Mouse (Mus musculus) stomach, embryonic 16.5 days (tissue): ENCODE measurements around the gene Pitpnc1. TPM values are rescaled to one million over a fixed set of nuclear protein-coding genes. Genes with fewer than 3 reads are reported as not detected.

Experiments
- ATAC-seq: fragments of 200-750 bp; cut with Nextera tagmentation; 2 replicates; pipeline ENCODE4 v1.8.0; 2017; ENCODE audit warnings: moderate number of reproducible peaks, moderate TSS enrichment; ENCODE audit not compliant: insufficient read depth, low FRiP score
- H3K27ac ChIP-seq: fragments of 300-500 bp; sonication (generic); 2 replicates; pipeline ENCODE4 v1.5.1; 2014; ENCODE audit warnings: low read length
- H3K27me3 ChIP-seq: fragments of 300-500 bp; sonication (generic); 2 replicates; pipeline ENCODE4 v1.6.1; 2014; ENCODE audit warnings: low read length, control low read depth, mixed read lengths; ENCODE audit not compliant: control insufficient read depth, insufficient read depth
- H3K36me3 ChIP-seq: fragments of 300-500 bp; sonication (generic); 2 replicates; pipeline ENCODE4 v1.6.1; 2014; ENCODE audit warnings: low read length; ENCODE audit not compliant: control insufficient read depth, insufficient read depth
- H3K4me1 ChIP-seq: fragments of 300-500 bp; sonication (generic); 2 replicates; pipeline ENCODE4 v1.6.1; 2014; ENCODE audit warnings: low read length, control low read depth, mixed read lengths; ENCODE audit not compliant: control insufficient read depth, insufficient read depth
- H3K4me2 ChIP-seq: fragments of 300-500 bp; sonication (generic); 2 replicates; pipeline ENCODE4 v1.6.1; 2014; ENCODE audit warnings: low read depth, low read length, mixed read lengths
- H3K4me3 ChIP-seq: fragments of 300-500 bp; sonication (generic); replicated peaks from 2 replicates; pipeline ENCODE4 v1.5.1; 2014; ENCODE audit warnings: mild to moderate bottlenecking, low read length
- H3K9ac ChIP-seq: fragments of 300-500 bp; sonication (generic); 2 replicates; pipeline ENCODE4 v1.6.1; 2014; ENCODE audit warnings: low read length
- H3K9me3 ChIP-seq: fragments of 300-500 bp; sonication (generic); replicated peaks from 2 replicates; pipeline ENCODE4 v1.6.1; 2016; ENCODE audit warnings: low read length, control low read depth; ENCODE audit not compliant: control insufficient read depth
- WGBS: fragments of 180-500 bp; shearing (Covaris S2); extraction: QIAGEN DNeasy Blood & Tissue Kit; methylation state at CpG from one replicate; pipeline ENCODE4 v1.1.7; 2014; 5-methylcytosine and 5-hydroxymethylcytosine counted together
- polyA plus RNA-seq: library from polyadenylated mRNA; unstranded; fragments of >200 nt; fragmentation: Nextera tagmentation; extraction: Ambion mirVana; gene quantifications from 2 replicates; pipeline ENCODE4 v1.2.1, GENCODE M21; 2015

The Pitpnc1 gene
- polyA plus RNA-seq, 1 experiment from 2014 or later, result 13.9 TPM

DNA sequence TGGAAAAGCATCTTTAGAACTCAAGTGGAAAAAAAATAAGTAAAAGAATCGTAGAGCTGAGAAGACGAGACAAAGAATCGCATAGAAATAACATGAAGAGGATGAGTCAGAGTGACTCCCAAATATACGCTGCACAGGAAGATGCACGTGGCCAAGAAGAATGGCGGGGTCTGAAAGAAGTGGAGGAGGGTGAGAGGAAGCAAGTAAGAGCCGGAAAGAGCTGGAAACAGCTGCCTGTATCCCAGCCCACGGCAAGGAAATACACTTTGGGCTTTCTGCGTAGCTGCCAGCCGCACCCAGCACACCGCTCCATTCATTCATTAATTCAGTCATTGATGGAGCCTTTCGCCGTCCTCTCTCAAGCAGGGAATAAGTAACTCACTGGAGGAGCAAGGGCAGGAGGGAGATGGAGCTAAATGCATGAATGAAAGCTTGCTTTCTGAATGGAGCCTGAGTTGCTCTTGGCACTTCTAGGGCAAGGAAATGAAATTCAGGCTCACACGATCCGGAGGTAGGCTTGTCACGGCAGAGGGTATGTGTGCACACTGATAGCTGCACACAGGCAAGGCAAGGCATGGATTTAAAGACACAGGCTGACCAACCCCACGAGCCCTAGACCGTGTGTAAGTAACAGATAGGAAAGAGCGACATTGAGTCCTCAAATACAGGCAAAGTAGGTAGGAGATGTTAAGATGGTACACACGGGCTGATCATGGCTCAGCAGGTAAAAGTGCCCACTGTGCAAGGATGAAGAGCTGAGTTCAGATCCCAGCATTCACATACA, 160.0 kb downstream of the Pitpnc1 start:
- ATAC-seq, result no peak
- Histone ChIP-seq H3K9me3 (no peaks in the 10 kb centered on the region), H3K9ac (no peak overlapping the region), H3K4me3 (no peak overlapping the region), H3K27ac (no peak overlapping the region), H3K27me3 (no peaks in the 10 kb centered on the region), H3K36me3 (no peaks in the 10 kb centered on the region), H3K4me2 (no peak overlapping the region), H3K4me1 (no peaks in the 10 kb centered on the region)
- 73% methylated on average over 20 of the region's 20 CpGs for WGBS

DNA sequence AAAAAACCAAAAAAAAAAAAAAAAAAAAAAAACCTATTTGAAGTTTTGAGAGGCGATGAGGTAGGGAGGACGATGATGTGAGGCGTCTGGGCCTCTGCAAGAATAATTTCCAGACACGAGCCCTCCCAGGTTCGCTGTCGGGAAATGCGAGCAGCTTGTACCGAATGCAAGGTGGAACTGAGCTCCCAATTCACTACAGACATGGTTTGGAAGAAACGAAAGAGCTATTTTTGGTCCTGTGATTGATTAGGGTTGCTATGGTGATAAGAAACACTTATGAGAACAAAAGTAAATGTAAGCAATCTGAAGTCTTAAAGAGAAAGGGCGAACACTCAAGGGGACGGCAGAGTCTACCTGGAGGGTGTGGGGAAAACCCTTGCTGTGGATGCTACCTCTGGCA, 164.3 kb downstream of the Pitpnc1 start:
- H3K4me2 ChIP-seq, result no peak overlapping the region
- H3K36me3 ChIP-seq, result no peaks in the 10 kb centered on the region
- no peaks in the 10 kb centered on the region for H3K9me3 ChIP-seq
- no peak overlapping the region for H3K27ac ChIP-seq
- 53% methylated on average over 11 of the region's 11 CpGs for WGBS
- H3K27me3 ChIP-seq, result no peaks in the 10 kb centered on the region
- H3K9ac ChIP-seq, result no peak overlapping the region
- ATAC-seq, result no peak
- H3K4me3 ChIP-seq, result no peak overlapping the region
- no peaks in the 10 kb centered on the region for H3K4me1 ChIP-seq

DNA sequence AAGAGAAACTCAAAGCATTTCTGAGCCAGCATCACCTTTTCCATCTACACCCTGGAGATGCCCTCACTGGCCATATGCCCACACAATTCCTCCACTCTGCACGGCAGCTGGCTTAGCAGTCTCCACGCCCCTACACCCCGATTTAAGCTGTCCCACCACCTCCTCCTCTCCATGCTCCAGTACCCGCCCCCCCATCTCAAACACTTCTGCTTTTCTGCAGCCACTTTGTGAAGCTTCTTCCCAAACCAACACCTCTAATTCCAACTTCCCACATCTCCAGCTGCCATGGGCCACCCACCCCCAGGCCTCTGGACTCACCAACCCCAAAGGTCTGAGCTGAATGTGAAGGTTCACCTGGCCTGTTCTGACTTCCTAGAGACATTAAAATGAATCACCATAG, 168.4 kb downstream of the Pitpnc1 start:
- no peak overlapping the region for H3K4me2 ChIP-seq
- H3K36me3 ChIP-seq, result no peaks in the 10 kb centered on the region
- H3K27ac ChIP-seq, result no peak overlapping the region
- H3K27me3 ChIP-seq, result no peaks in the 10 kb centered on the region
- no peaks in the 10 kb centered on the region for H3K9me3 ChIP-seq
- WGBS, result 87% methylated on average over 4 of the region's 4 CpGs
- no peaks in the 10 kb centered on the region for H3K4me1 ChIP-seq
- no peak for ATAC-seq
- H3K4me3 ChIP-seq, result no peak overlapping the region
- H3K9ac ChIP-seq, result no peak overlapping the region

DNA sequence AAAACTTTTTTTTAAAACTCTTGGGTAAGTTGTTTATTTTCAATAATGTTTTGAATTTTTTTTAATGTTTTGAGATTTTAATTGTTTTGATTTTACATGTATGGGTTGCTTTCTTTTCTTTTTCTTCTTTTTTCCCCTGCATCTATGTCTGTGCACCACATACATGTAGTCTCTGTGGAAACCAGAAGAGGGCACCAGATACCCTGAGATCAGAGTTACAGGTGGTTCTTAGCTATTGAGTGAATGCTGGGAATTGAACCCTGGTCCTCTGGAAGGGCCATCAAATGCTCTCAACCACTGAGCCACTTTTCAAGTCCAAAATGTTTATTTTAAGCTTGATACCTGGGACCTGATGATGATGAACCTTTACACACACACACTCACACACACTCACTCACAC, 170.3 kb downstream of the Pitpnc1 start:
- ATAC-seq, result no peak
- Histone ChIP-seq H3K36me3 (no peaks in the 10 kb centered on the region), H3K9ac (no peak overlapping the region), H3K27me3 (no peaks in the 10 kb centered on the region), H3K27ac (no peak overlapping the region), H3K4me3 (no peak overlapping the region), H3K4me2 (no peak overlapping the region), H3K4me1 (no peaks in the 10 kb centered on the region), H3K9me3 (no peaks in the 10 kb centered on the region)

DNA sequence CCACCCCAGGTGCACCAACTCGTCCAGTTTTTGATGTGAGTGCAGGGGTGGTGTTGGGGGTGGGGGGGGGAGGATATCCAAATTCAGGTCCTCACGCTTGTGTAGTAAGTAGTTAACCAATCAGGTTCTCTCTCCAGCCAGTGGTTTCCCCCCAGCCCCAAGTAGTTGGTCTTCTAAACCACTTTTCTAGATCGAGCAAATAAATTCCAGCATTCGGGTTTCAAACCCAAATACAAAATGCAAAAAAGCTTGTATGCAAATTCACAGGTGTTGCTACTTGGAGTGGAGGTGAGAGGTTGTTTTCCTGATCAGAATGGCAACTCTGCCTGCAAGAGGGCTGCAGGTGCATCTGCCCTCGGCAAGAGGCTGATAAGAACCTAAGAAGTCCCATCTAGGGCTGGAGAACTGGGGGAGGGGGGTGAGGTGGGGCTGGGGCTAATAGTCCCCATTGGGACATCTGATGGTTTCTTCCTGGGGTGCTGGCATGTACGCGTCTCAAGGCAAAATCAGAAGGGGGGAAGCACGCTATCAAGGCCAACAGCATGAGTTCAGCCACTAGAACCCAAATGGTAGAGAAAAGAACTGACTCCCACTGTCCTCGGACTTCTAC, 170.9 kb downstream of the Pitpnc1 start:
- 84% methylated on average over 9 of the region's 9 CpGs for WGBS
- Histone ChIP-seq H3K9ac (no peak overlapping the region), H3K27ac (no peak overlapping the region), H3K36me3 (no peaks in the 10 kb centered on the region), H3K27me3 (no peaks in the 10 kb centered on the region), H3K9me3 (no peaks in the 10 kb centered on the region), H3K4me2 (no peak overlapping the region), H3K4me1 (no peaks in the 10 kb centered on the region), H3K4me3 (no peak overlapping the region)
- no peak for ATAC-seq

DNA sequence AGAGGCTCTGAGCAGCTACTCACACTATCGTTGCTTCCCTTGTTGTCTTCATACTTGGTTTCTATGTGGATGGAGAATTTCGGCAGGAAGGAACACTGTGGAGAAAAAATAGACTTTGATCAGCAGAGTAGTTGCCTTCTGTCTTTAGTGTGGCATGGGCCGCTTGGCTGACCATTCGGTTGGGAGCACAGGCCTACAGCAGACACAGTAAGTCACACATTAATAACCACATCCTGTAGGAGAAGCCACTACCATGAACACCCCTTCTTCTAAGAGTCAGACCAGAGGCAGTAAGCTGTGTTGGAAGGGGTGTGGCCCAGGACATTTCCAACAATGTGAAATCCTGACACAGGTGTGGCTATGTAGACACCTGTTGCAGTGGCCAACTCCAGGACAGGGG, 174.3 kb downstream of the Pitpnc1 start:
- Histone ChIP-seq H3K9ac (no peak overlapping the region), H3K4me2 (no peak overlapping the region), H3K36me3 (no peaks in the 10 kb centered on the region), H3K4me3 (no peak overlapping the region), H3K9me3 (no peaks in the 10 kb centered on the region), H3K27ac (no peak overlapping the region), H3K4me1 (no peaks in the 10 kb centered on the region), H3K27me3 (no peaks in the 10 kb centered on the region)
- 91% methylated on average over 4 of the region's 4 CpGs for WGBS
- ATAC-seq, result no peak

DNA sequence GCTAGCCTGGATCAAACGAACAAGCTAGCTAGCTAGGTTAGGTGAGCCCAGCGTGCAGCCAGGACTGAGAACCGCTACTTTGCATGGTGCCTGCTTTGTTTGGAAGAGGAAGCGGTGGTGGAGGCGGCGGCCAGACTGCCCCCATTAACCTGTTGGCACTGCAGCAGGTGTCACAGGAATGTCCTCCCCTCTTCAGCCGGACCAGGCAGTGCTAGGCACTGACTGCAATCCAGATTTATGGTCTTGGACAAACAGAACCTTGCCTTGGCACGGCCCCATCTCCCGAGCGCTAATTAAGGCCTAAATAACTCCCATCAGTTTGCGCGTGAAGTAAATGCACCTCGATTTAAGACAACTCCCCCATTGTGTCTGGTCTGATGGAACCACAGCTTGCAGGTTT, 178.5 kb downstream of the Pitpnc1 start:
- no peak overlapping the region for H3K4me3 ChIP-seq
- H3K9ac ChIP-seq, result no peak overlapping the region
- H3K4me2 ChIP-seq, result no peak overlapping the region
- no peak overlapping the region for H3K27ac ChIP-seq
- no peaks in the 10 kb centered on the region for H3K4me1 ChIP-seq
- WGBS, result 73% methylated on average over 13 of the region's 13 CpGs
- no peaks in the 10 kb centered on the region for H3K27me3 ChIP-seq
- no peak for ATAC-seq
- H3K36me3 ChIP-seq, result no peaks in the 10 kb centered on the region
- H3K9me3 ChIP-seq, result no peaks in the 10 kb centered on the region

DNA sequence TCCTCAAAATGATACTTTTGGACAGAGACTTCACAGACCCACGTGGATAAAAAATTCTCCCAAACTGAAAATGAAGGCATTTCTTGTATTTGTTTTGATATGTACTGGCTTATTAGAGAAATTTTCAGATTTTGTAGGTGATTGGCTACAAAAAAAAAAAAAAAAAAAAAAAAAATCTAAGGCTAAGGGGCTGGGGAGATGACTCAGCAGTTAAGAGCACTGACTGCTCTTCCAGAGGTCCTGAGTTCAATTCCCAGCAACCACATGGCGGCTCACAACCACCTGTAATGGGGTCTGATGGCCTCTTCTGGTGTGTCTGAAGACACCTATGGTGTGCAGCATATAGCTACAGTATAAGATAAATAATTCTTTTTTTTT, 182.3 kb downstream of the Pitpnc1 start:
- Histone ChIP-seq H3K36me3 (no peaks in the 10 kb centered on the region), H3K4me3 (no peak overlapping the region)

DNA sequence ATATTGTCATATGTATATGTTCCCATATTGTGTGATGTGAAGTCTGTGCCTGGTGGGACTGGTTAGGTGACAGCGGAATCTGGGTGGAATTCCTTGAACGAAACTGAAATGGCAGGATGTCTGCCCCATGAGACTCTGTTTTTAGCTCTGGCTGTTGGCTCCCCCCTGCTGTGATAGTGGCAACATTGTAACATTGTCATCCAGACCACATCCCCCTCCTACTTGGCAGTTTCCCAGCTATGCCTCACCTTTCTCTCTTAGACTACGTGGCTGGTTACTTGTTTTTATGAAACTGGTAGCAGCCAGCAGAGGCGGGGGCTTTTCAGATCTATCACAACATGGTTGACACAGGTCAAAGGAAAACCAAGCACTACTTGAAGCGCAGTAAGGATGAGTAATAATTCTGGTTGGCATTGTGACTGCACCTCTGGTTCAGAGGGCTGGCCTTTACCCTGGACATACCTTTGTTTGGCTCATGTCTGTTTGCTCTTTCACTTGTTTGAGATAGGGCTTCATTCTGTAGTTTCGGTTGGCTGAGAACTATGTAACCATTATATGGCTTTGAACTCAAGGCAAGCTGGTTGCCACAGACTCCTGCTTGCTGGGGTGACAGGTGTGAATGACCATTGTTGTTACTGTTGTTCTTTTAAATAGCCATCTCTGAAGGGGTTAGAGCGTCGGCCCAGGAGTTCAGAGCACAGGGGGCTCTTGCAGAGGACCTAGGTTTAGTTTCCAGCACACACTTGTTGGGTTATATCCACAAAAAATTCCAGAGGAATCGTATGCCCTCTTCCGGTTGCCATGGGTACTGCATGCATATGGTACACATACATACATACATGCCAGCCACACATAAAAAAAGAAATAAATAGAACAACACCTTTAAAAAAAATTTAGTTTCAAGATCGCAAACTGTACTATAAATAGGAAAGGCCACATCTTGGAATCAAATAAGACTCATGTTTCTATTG, 183.0 kb downstream of the Pitpnc1 start:
- H3K4me3 ChIP-seq, result no peak overlapping the region
- H3K4me2 ChIP-seq, result no peak overlapping the region
- no peak for ATAC-seq
- no peak overlapping the region for H3K9ac ChIP-seq
- WGBS, result 82% methylated on average over 11 of the region's 11 CpGs
- H3K9me3 ChIP-seq, result no peaks in the 10 kb centered on the region
- no peaks in the 10 kb centered on the region for H3K27me3 ChIP-seq
- no peaks in the 10 kb centered on the region for H3K4me1 ChIP-seq
- H3K27ac ChIP-seq, result no peak overlapping the region
- H3K36me3 ChIP-seq, result no peaks in the 10 kb centered on the region

More for the DNA sequence above, 182.3 kb downstream of the Pitpnc1 start:
- ATAC-seq, result no peak
- Histone ChIP-seq H3K9me3 (no peaks in the 10 kb centered on the region), H3K9ac (no peak overlapping the region), H3K4me2 (no peak overlapping the region), H3K4me1 (no peaks in the 10 kb centered on the region), H3K27ac (no peak overlapping the region), H3K27me3 (no peaks in the 10 kb centered on the region)
- WGBS, result 91% methylated on average over 2 of the region's 2 CpGs
